Mouse (Mus musculus): ENCODE measurements around the gene Arih2. TPM values are rescaled to one million over a fixed set of nuclear protein-coding genes. Genes with fewer than 3 reads are reported as not detected.
"Not testable (repeated sequence)": the region's sequence is repeated elsewhere in the genome, so short reads cannot be mapped to it uniquely, and the experiment has no call there.

Arih2 gene
- polyA plus RNA-seq, 1 experiment from 2014 or later: 45.5 TPM

DNA sequence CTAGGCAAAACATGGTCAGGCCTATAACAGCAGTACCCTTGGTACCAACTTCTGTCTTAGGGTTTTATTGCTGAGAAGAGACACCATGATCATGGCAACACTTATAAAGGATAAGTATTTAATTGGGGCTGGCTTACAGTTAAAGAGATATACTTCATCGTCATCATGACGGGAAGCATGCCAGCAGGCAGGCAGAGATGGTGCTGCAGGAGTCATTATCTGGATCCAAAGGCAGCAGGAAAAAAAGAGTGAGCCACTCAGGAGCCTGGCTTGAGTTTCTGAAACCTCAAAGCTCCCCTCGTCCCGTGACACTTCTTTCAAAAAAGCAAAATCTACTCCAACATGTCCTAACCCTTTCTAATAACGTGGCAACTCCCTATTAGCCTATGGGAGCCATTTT, 16.8 kb downstream of the Arih2 start:
- no peak overlapping the region for H3K9ac ChIP-seq (ENCODE audit: low read length)
- no peak overlapping the region for H3K27ac ChIP-seq (ENCODE audit: low read length)
- H3K36me3 ChIP-seq (ENCODE audit: control insufficient read depth, insufficient read depth, low read length): no peaks in the 10 kb centered on the region
- 81% methylated on average over 5 of the region's 5 CpGs for WGBS
- no peak overlapping the region for H3K4me2 ChIP-seq (ENCODE audit: low read depth, low read length)
- ATAC-seq (ENCODE audit: insufficient read depth, low FRiP score): no peak
- H3K9me3 ChIP-seq (replicated peaks; ENCODE audit: control insufficient read depth, low read length): no peaks in the 10 kb centered on the region
- no peaks in the 10 kb centered on the region for H3K4me1 ChIP-seq (ENCODE audit: control insufficient read depth, insufficient read depth, low read length)
- H3K27me3 ChIP-seq (ENCODE audit: control insufficient read depth, insufficient read depth, low read length): no peaks in the 10 kb centered on the region
- no peak overlapping the region for H3K4me3 ChIP-seq (replicated peaks; ENCODE audit: low read length)

DNA sequence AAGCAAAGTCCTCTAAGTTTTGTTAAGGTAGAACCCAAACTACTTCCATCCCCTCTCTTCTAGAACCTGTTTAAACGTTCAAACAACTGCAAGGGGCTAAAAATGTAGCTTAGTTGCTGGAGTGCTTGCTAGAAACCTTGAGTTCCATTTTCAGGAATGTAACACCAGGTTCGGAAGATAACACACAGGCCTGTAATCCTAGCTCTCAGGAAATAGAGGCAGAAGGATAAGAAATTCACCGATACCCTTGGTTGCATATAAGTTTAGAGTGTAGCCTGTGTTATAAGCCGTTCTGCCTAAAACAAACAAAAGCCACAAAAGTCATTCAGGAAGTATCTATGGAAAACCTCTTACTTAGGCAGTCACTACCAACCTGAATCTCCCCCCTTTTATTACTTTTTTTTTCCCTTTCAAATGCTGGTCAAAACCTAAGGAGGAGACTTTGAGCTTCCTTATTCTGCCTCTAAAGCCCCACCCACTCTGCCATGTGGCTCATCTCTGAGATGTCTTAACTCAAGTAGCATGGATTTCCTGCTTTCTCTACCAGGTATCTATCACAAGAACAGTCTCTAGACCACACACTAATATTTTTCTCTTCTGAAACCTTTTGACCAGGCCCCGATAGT, 17.4 kb downstream of the Arih2 start:
- ATAC-seq (ENCODE audit: insufficient read depth, low FRiP score): no peak
- Histone ChIP-seq H3K4me3 (replicated peaks; ENCODE audit: low read length) (no peak overlapping the region), H3K9me3 (replicated peaks; ENCODE audit: control insufficient read depth, low read length) (no peaks in the 10 kb centered on the region), H3K27me3 (ENCODE audit: control insufficient read depth, insufficient read depth, low read length) (no peaks in the 10 kb centered on the region), H3K4me2 (ENCODE audit: low read depth, low read length) (no peak overlapping the region), H3K4me1 (ENCODE audit: control insufficient read depth, insufficient read depth, low read length) (no peaks in the 10 kb centered on the region), H3K36me3 (ENCODE audit: control insufficient read depth, insufficient read depth, low read length) (no peaks in the 10 kb centered on the region), H3K9ac (ENCODE audit: low read length) (no peak overlapping the region), H3K27ac (ENCODE audit: low read length) (no peak overlapping the region)
- 69% methylated on average over 5 of the region's 5 CpGs for WGBS

DNA sequence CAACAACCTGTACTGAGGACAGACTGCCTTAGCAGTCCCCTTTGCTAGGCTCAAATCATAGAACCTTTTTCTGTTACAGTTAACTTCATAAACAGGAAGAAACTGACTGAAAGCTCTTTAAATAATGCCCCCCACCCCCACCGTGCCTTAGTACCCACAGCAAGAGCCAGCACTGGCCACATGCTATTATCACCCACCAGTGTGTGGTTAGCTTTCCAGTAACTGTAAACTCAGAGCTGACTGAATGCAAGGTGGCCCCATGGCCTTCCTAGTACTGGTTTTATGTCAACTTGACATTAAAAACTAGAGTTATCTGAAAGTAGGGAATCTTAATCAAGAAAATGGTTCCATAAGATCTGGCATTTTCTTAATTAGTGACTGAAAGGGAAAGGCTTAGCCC, 18.5 kb downstream of the Arih2 start:
- ATAC-seq (ENCODE audit: insufficient read depth, low FRiP score): no peak
- Histone ChIP-seq H3K9me3 (replicated peaks; ENCODE audit: control insufficient read depth, low read length) (no peaks in the 10 kb centered on the region), H3K9ac (ENCODE audit: low read length) (no peak overlapping the region), H3K4me3 (replicated peaks; ENCODE audit: low read length) (no peak overlapping the region), H3K27me3 (ENCODE audit: control insufficient read depth, insufficient read depth, low read length) (no peaks in the 10 kb centered on the region), H3K36me3 (ENCODE audit: control insufficient read depth, insufficient read depth, low read length) (no peaks in the 10 kb centered on the region), H3K27ac (ENCODE audit: low read length) (no peak overlapping the region), H3K4me2 (ENCODE audit: low read depth, low read length) (no peak overlapping the region), H3K4me1 (ENCODE audit: control insufficient read depth, insufficient read depth, low read length) (no peaks in the 10 kb centered on the region)
- WGBS: 74% methylated on average over 1 of the region's 1 CpGs

DNA sequence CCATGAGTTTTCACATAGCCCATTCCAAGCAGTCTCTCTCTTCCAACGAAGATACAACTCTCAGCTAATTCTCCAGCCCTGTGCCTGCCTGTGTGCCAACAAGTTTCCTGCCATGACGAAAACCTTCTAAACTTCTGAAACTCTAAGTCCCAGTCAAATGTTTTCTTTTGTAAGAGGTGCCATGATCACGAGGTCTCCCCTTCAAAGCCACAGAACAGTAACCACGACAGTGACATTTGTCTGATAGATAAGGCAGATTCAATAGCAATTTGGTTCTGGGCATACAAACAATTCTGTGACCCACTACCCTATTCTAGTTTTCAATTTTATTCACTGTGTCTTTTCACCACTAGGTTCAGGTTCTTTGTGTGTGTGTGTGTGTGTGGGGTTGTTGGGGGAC, 21.0 kb downstream of the Arih2 start:
- no peak for ATAC-seq (ENCODE audit: insufficient read depth, low FRiP score)
- no peak overlapping the region for H3K27ac ChIP-seq (ENCODE audit: low read length)
- no peaks in the 10 kb centered on the region for H3K4me1 ChIP-seq (ENCODE audit: control insufficient read depth, insufficient read depth, low read length)
- no peaks in the 10 kb centered on the region for H3K9me3 ChIP-seq (replicated peaks; ENCODE audit: control insufficient read depth, low read length)
- H3K36me3 ChIP-seq (ENCODE audit: control insufficient read depth, insufficient read depth, low read length): no peaks in the 10 kb centered on the region
- no peak overlapping the region for H3K4me3 ChIP-seq (replicated peaks; ENCODE audit: low read length)
- H3K4me2 ChIP-seq (ENCODE audit: low read depth, low read length): no peak overlapping the region
- no peaks in the 10 kb centered on the region for H3K27me3 ChIP-seq (ENCODE audit: control insufficient read depth, insufficient read depth, low read length)
- H3K9ac ChIP-seq (ENCODE audit: low read length): no peak overlapping the region
- 76% methylated on average over 4 of the region's 4 CpGs for WGBS

DNA sequence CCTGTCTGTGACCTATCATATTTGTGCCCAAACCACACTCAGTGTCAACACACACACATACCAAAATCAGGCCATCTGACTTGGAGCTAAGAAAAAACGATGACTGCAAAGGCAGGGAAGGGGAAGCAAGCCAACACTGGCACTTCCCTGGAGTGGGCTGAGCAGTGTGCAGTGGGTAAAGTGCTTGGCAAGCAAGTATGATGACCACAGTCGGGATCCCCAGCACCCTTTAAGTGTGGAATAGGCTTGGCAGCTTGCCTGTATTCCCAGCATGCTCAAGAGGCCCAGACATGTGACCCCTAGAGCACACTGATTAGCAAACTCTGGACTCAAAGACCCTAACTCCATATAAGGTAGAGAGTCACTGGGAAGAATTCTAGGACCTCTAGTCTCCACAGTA, 22.7 kb downstream of the Arih2 start:
- Histone ChIP-seq H3K4me3 (replicated peaks; ENCODE audit: low read length) (no peak overlapping the region), H3K4me1 (ENCODE audit: control insufficient read depth, insufficient read depth, low read length) (no peaks in the 10 kb centered on the region), H3K27ac (ENCODE audit: low read length) (no peak overlapping the region), H3K9ac (ENCODE audit: low read length) (no peak overlapping the region), H3K36me3 (ENCODE audit: control insufficient read depth, insufficient read depth, low read length) (no peaks in the 10 kb centered on the region), H3K27me3 (ENCODE audit: control insufficient read depth, insufficient read depth, low read length) (no peaks in the 10 kb centered on the region), H3K9me3 (replicated peaks; ENCODE audit: control insufficient read depth, low read length) (no peaks in the 10 kb centered on the region), H3K4me2 (ENCODE audit: low read depth, low read length) (no peak overlapping the region)
- 59% methylated on average over 2 of the region's 2 CpGs for WGBS
- no peak for ATAC-seq (ENCODE audit: insufficient read depth, low FRiP score)

DNA sequence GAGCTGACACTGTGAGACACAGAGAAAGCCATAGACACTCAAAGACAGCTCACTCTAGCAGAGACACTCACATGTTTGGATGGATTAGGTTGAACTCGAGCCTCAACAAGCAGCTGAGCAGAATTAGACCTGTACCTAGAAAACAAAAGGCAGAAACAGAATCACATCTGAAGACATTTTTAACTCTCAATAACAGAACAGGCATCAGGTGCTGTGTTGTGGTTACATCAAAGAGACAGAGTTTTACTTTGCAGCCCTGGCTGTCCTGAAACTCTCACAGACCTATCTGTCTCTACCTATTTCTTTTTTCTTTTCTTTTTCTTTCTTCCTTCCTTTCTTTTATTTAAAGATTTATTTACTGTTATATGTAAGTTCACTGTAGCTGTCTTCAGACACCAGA, 31.9 kb downstream of the Arih2 start:
- WGBS: 91% methylated on average over 1 of the region's 1 CpGs
- ATAC-seq (ENCODE audit: insufficient read depth, low FRiP score): no peak
- Histone ChIP-seq H3K9ac (ENCODE audit: low read length) (no peak overlapping the region), H3K27ac (ENCODE audit: low read length) (no peak overlapping the region), H3K4me2 (ENCODE audit: low read depth, low read length) (no peak overlapping the region), H3K36me3 (ENCODE audit: control insufficient read depth, insufficient read depth, low read length) (peaks cover 8% of the 10 kb centered on the region; the same call in 1 of the 2 replicates), H3K4me1 (ENCODE audit: control insufficient read depth, insufficient read depth, low read length) (no peaks in the 10 kb centered on the region), H3K4me3 (replicated peaks; ENCODE audit: low read length) (no peak overlapping the region), H3K27me3 (ENCODE audit: control insufficient read depth, insufficient read depth, low read length) (no peaks in the 10 kb centered on the region), H3K9me3 (replicated peaks; ENCODE audit: control insufficient read depth, low read length) (no peaks in the 10 kb centered on the region)

DNA sequence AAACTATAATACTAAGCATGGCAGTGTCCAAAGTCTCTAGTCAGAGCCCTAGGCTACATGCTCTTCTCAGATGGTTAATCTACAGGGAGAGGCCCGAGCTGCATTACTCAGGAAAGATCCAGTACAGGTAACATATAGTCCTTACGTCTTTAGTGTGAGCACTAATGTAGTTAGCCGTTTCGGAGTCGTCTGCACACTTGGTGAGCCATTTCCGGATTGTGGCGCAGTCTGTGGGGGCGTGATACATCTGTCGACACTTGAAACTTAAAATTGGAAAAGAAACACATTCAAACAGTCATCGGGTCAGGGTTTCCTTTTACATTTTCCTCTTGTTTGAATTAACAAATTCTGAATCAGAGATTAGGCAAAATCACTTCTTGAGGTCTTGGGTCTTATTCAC, 37.7 kb downstream of the Arih2 start:
- no peak for ATAC-seq (ENCODE audit: insufficient read depth, low FRiP score)

DNA sequence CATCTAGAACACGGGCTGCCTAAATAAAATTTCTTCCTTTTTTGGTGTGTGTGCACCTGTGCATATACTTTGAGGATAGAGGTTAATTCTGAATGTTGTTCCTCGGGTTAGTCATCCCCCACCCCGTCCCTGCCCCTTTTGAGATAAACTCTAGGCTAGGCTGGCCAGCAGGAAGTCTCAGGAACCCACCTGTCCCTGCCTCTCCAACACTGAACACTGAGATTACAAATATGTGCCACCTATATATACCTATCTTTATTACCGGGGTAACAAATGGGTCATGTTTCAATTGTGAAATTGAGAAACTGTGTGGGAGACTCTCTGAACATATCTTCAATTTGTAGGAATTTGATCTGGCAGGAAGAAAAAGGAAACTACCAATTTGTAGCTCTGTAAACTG, 40.3 kb downstream of the Arih2 start:
- no peak for ATAC-seq (ENCODE audit: insufficient read depth, low FRiP score)
- H3K36me3 ChIP-seq (ENCODE audit: control insufficient read depth, insufficient read depth, low read length): peaks cover 38% of the 10 kb centered on the region; the same call in 1 of the 2 replicates
- WGBS: 77% methylated on average over 4 of the region's 4 CpGs

More for the DNA sequence above, 37.7 kb downstream of the Arih2 start:
- Histone ChIP-seq H3K4me2 (ENCODE audit: low read depth, low read length) (no peak overlapping the region), H3K4me3 (replicated peaks; ENCODE audit: low read length) (no peak overlapping the region), H3K4me1 (ENCODE audit: control insufficient read depth, insufficient read depth, low read length) (no peaks in the 10 kb centered on the region), H3K36me3 (ENCODE audit: control insufficient read depth, insufficient read depth, low read length) (peaks cover 31% of the 10 kb centered on the region; the same call in 1 of the 2 replicates), H3K9me3 (replicated peaks; ENCODE audit: control insufficient read depth, low read length) (no peaks in the 10 kb centered on the region), H3K27ac (ENCODE audit: low read length) (no peak overlapping the region), H3K27me3 (ENCODE audit: control insufficient read depth, insufficient read depth, low read length) (no peaks in the 10 kb centered on the region), H3K9ac (ENCODE audit: low read length) (no peak overlapping the region)
- 95% methylated on average over 10 of the region's 10 CpGs for WGBS

DNA sequence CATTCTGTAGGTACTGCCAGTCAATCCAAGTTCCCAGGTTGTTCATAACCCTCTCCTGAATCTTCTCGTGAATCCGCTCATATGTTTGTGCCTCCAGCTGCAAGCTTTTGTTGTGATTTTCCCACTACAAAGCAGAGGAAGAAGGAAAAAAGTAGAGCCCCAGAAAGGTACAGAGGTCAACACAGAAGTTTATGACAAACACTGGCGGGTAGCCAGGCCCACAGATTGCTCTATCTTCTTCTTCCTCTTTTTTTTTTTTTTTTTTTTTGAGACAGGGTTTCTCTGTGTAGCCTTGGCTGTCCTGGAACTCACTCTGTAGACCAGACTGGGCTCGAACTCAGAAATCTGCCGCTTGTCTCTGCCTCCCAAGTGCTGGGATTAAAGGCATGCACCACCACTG, 41.3 kb downstream of the Arih2 start:
- ATAC-seq (ENCODE audit: insufficient read depth, low FRiP score); H3K27ac ChIP-seq (ENCODE audit: low read length); H3K9me3 ChIP-seq (replicated peaks; ENCODE audit: control insufficient read depth, low read length); H3K9ac ChIP-seq (ENCODE audit: low read length); H3K4me2 ChIP-seq (ENCODE audit: low read depth, low read length); H3K27me3 ChIP-seq (ENCODE audit: control insufficient read depth, insufficient read depth, low read length); H3K4me3 ChIP-seq (replicated peaks; ENCODE audit: low read length); H3K4me1 ChIP-seq (ENCODE audit: control insufficient read depth, insufficient read depth, low read length): not testable (repeated sequence)
- WGBS: 88% methylated on average over 5 of the region's 5 CpGs
- H3K36me3 ChIP-seq (ENCODE audit: control insufficient read depth, insufficient read depth, low read length): peaks cover 44% of the 10 kb centered on the region; the same call in 1 of the 2 replicates

More for the DNA sequence above, 40.3 kb downstream of the Arih2 start:
- H3K27me3 ChIP-seq (ENCODE audit: control insufficient read depth, insufficient read depth, low read length): no peaks in the 10 kb centered on the region
- H3K9me3 ChIP-seq (replicated peaks; ENCODE audit: control insufficient read depth, low read length): no peaks in the 10 kb centered on the region
- no peaks in the 10 kb centered on the region for H3K4me1 ChIP-seq (ENCODE audit: control insufficient read depth, insufficient read depth, low read length)
- no peak overlapping the region for H3K27ac ChIP-seq (ENCODE audit: low read length)
- no peak overlapping the region for H3K9ac ChIP-seq (ENCODE audit: low read length)
- no peak overlapping the region for H3K4me3 ChIP-seq (replicated peaks; ENCODE audit: low read length)
- H3K4me2 ChIP-seq (ENCODE audit: low read depth, low read length): no peak overlapping the region

Measured in stomach, embryonic 16.5 days (tissue).